In the genomic region with DNA sequence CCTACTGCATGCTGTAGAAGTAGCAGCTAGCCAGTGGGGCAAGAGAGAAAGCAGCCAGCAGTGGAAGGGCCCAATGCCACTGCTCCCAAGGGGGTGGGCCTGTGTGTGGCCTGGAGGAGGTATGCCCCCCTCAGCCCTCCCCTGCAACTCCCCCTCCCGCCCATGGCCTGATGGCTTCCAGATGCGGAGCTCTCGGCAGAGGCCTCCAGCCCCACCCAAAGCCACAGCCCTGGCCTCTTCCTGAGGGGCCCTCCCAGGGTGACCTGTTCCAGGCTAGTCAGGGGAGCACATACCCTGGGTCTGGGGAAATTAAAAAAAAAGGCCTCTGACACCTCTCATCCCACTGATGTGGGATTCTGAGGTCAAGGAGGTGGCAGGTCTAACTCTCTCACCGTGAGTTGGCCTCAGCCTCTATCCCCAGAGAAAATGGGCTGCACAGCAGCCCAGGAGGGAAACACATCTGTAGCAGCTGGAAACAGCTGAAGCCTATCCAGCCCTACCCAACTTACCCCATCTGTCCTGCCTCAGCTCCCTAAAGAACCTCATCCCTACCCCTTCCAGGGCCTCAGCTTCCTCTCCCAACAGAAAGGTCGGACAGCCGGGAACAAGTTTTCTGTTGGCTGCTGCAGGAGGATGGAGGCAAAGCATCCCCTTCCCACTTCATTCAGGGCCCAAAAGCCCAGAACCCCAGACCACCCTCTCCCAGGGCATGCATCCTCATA, we compare ENCODE assay signal across 7 mouse cellular contexts. TPM values are rescaled to one million over a fixed set of nuclear protein-coding genes. Genes with fewer than 3 reads are reported as not detected.
DNase-seq lines count a peak whose midpoint lies in the region; ATAC-seq and TF ChIP-seq lines count a peak whose summit lies in the region.

No protein-coding gene starts in this region.

- peaks cover 67% of the 10 kb centered on the region for H3K79me2 ChIP-seq in C2C12 (ENCODE audit: control insufficient read depth, insufficient read depth)

- H3K4me3 ChIP-seq in C2C12 (ENCODE audit: insufficient read depth, poor library complexity, severe bottlenecking): no peak overlapping the region
- H3K4me3 ChIP-seq in gastrocnemius, adult 2 months: no peak overlapping the region; the same call in 1 of the 2 replicates
- no peak overlapping the region for H3K4me3 ChIP-seq in neural tube, embryonic 12.5 days

- TF ChIP-seq CTCF in C2C12 (IDR thresholded peaks at IDR 0.05; ENCODE audit: control insufficient read depth, insufficient read depth, insufficient read length): no peak
- TF ChIP-seq CTCF in gastrocnemius, adult 2 months (IDR thresholded peaks at IDR 0.05): no peak

- H3K9ac ChIP-seq in neural tube, embryonic 12.5 days: no peak overlapping the region

- H3K27ac ChIP-seq in gastrocnemius, adult 2 months: peak overlapping the region; percentile 78
- no peak overlapping the region for H3K27ac ChIP-seq in neural tube, embryonic 12.5 days

- intact Hi-C loops in gastrocnemius, adult 2 months (cut with DNase I): no loop called here

- H3K36me3 ChIP-seq in C2C12 (ENCODE audit: control insufficient read depth, insufficient read depth): peaks cover 52% of the 10 kb centered on the region
- H3K36me3 ChIP-seq in neural tube, embryonic 12.5 days: peaks cover 21% of the 10 kb centered on the region

- H3K79me3 ChIP-seq in C2C12 (ENCODE audit: low read depth): peaks cover 46% of the 10 kb centered on the region

- H3K4me1 ChIP-seq in neural tube, embryonic 12.5 days: peaks cover 23% of the 10 kb centered on the region

- no peak for ATAC-seq in neural tube, embryonic 12.5 days (ENCODE audit: low FRiP score, low read depth)

- no peaks in the 10 kb centered on the region for H3K27me3 ChIP-seq in C2C12 (ENCODE audit: control insufficient read depth, insufficient read depth, insufficient read length)
- H3K27me3 ChIP-seq in neural tube, embryonic 12.5 days (replicated peaks): no peaks in the 10 kb centered on the region

- peak overlapping the region; percentile 20; the same call in 1 of the 2 replicates for H3K4me2 ChIP-seq in neural tube, embryonic 12.5 days (replicated peaks)

- H3K9me3 ChIP-seq in neural tube, embryonic 12.5 days: no peaks in the 10 kb centered on the region

- peak overlapping the region; percentile 45 for H3ac ChIP-seq in C2C12 (ENCODE audit: control insufficient read depth, insufficient read length, low read depth)

- 58% methylated on average over 6 of the region's 6 CpGs for WGBS in neural tube, embryonic 12.5 days

- DNase-seq in 3T3-L1 (ENCODE audit: low read depth, low spot score): peak; percentile 87
- peak; percentile 75 for DNase-seq in gastrocnemius, adult 2 months
- peak; percentile 45 for DNase-seq in induced T-regulatory cell, adult 2 months (ENCODE audit: low read depth)
- DNase-seq in right cerebral cortex, adult 2 months (ENCODE audit: low spot score in 2 of 2): no peak
- no peak for DNase-seq in retina, postnatal 1 day

TF ChIP-seq in C2C12, 6 proteins besides CTCF, POLR2A, EP300 and RAD21:
- TF ChIP-seq MYOD1 (IDR thresholded peaks at IDR 0.05; ENCODE audit: control insufficient read depth, insufficient read length, low read depth) (no peak), MAX (IDR thresholded peaks at IDR 0.05) (peak; percentile 16), MYOG (IDR thresholded peaks at IDR 0.05; ENCODE audit: control insufficient read depth, extremely low read depth, insufficient read length) (no peak), CEBPB (IDR thresholded peaks at IDR 0.05; ENCODE audit: low read depth) (no peak)

RNA-seq across cellular contexts. Expression of gene Tfap4, which starts 6.7 kb away (rescaled TPM):
- polyA plus RNA-seq in C2C12 (2012; fragmentation: generic; extraction: Trizol): 19.0 TPM
- 1 to 10 TPM; 3.0 to 5.1 TPM for total RNA-seq in gastrocnemius, adult 2 months (2021)
- polyA plus RNA-seq in neural tube, embryonic 12.5 days (2016; fragmentation: Nextera tagmentation; extraction: Ambion mirVana): 13.5 and 14.2 TPM in 2 replicates

RNA-seq across cellular contexts. Expression of gene Srl, which starts 11.4 kb away (rescaled TPM):
- polyA plus RNA-seq in C2C12 (2012; fragmentation: generic; extraction: Trizol): 11.4 TPM
- total RNA-seq in gastrocnemius, adult 2 months (2021): 1,000 to 10,000 TPM; 1,026 to 1,225 TPM
- polyA plus RNA-seq in neural tube, embryonic 12.5 days (2016; fragmentation: Nextera tagmentation; extraction: Ambion mirVana): 30.2 and 33.2 TPM in 2 replicates

RNA-seq across cellular contexts. Expression of gene Glis2, which starts 41.5 kb away (rescaled TPM):
- polyA plus RNA-seq in C2C12 (2012; fragmentation: generic; extraction: Trizol): 23.6 TPM
- total RNA-seq in gastrocnemius, adult 2 months (2021): 1 to 10 TPM; 5.2 to 6.9 TPM
- 36.5 and 36.7 TPM in 2 replicates for polyA plus RNA-seq in neural tube, embryonic 12.5 days (2016; fragmentation: Nextera tagmentation; extraction: Ambion mirVana)

Comparison
In these comparisons a context has a peak if more than half of its experiments do, and no peak if none do; other contexts are left out.
1. DNase-seq: peak in 3T3-L1 (single experiment), gastrocnemius, adult 2 months (single experiment) and induced T-regulatory cell, adult 2 months (single experiment); none in right cerebral cortex, adult 2 months (0 of 2) and retina, postnatal 1 day (single experiment).